Mouse (Mus musculus) liver, postnatal 0 days (tissue): ENCODE results near the gene Gpatch11.

Source experiments
- CTCF ChIP-seq: sonication (generic); IDR thresholded peaks from 2 replicates; pipeline ENCODE4 v1.5.1; 2016; ENCODE audit warnings: antibody characterized with exemption, low read depth
- EP300 ChIP-seq: IDR thresholded peaks from 2 replicates; pipeline ENCODE4 v1.6.1; 2016; ENCODE audit warnings: antibody characterized with exemption, low read depth, mild to moderate bottlenecking

DNA sequence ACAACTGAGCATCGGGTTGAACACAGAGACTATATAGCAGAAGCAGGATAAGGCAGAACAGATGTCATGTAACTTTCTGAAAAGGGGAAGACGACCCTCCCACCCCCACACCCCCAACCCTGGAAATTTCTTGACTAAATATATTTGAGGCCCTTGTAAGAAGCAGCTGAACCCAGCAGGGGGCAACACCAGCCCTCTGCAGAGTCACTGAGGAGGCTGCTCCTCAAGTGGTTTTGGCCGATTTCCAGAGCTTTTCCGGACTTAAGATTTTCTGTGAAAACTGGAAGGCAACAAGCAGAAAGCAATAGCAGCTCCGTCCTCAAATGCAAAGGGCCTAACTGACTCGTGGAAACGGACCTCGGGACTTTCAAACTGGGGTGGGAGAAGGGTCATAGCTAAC, 60.0 kb downstream of the Gpatch11 start:
- TF ChIP-seq CTCF (peak; percentile 64), EP300 (no peak)
